In genomic region chr4:143259718-143260349, GRCm38 (mm10) we compare ENCODE assay signal across 10 mouse cellular contexts. TPM values are rescaled to one million over a fixed set of nuclear protein-coding genes. Genes with fewer than 3 reads are reported as not detected.
DNase-seq lines count a peak whose midpoint lies in the region; ATAC-seq lines count a peak whose summit lies in the region.
"Had no signal": no experiment of that assay in that cellular context is flagged by ENCODE, and none has a peak within 500 bp of the region (broad histone marks: within the 10 kb centered on the region; RNA-seq: fewer than 3 reads in every experiment).

No protein-coding gene starts in this region.

- 28% methylated on average over 8 of the region's 8 CpGs for WGBS in liver, embryonic 12.5 days (ENCODE audit: insufficient replicate concordance)
- WGBS in embryonic facial prominence, embryonic 14.5 days: 50% methylated on average over 6 of the region's 8 CpGs
- 22% methylated on average over 8 of the region's 8 CpGs for WGBS in liver, embryonic 13.5 days (ENCODE audit: insufficient replicate concordance)

- no peak for DNase-seq in liver
- peak; percentile 44 for DNase-seq in embryonic facial prominence, embryonic 14.5 days (ENCODE audit: low spot score)
- DNase-seq in liver, embryonic 13.5 days: no peak
- DNase-seq in retina, postnatal 1 day: peak; percentile 27
- DNase-seq in layer of hippocampus, postnatal 10 days (ENCODE audit: low spot score in 2 of 2): no peak
- DNase-seq in left cerebral cortex, adult 11 months (ENCODE audit: low spot score): no peak
- DNase-seq: adrenal gland, adult 2 months; thymus, adult 2 months had no signal

- 0 out of 2 replicates have a peak overlapping the region, but pooled peaks have one; percentile 20 for H3K27ac ChIP-seq in liver, embryonic 12.5 days
- no peak overlapping the region for H3K27ac ChIP-seq in embryonic facial prominence, embryonic 14.5 days (replicated peaks; ENCODE audit: low read depth, low read length)
- H3K27ac ChIP-seq in liver, embryonic 13.5 days: no peak overlapping the region
- H3K27ac ChIP-seq: left cerebral cortex, adult 2 months had no signal

- ATAC-seq in liver, embryonic 12.5 days: peak; percentile 64; the same call in 1 of the 2 replicates
- ATAC-seq in embryonic facial prominence, embryonic 14.5 days (ENCODE audit: low read depth): peak; percentile 27; the same call in 1 of the 2 replicates
- ATAC-seq in liver, embryonic 13.5 days (ENCODE audit: low read depth): peak; percentile 59

- H3K36me3 ChIP-seq in liver, embryonic 12.5 days: no peaks in the 10 kb centered on the region
- no peaks in the 10 kb centered on the region for H3K36me3 ChIP-seq in embryonic facial prominence, embryonic 14.5 days (ENCODE audit: control insufficient read depth, insufficient read depth, low read length)
- H3K36me3 ChIP-seq in liver, embryonic 13.5 days: no peaks in the 10 kb centered on the region

- H3K4me2 ChIP-seq in liver, embryonic 12.5 days: peak overlapping the region; percentile 28
- H3K4me2 ChIP-seq in embryonic facial prominence, embryonic 14.5 days (ENCODE audit: low read depth, low read length): no peak overlapping the region
- no peak overlapping the region for H3K4me2 ChIP-seq in liver, embryonic 13.5 days

- no peak overlapping the region for H3K9ac ChIP-seq in liver, embryonic 12.5 days
- no peak overlapping the region for H3K9ac ChIP-seq in embryonic facial prominence, embryonic 14.5 days (ENCODE audit: low read depth, low read length)
- H3K9ac ChIP-seq in liver, embryonic 13.5 days: no peak overlapping the region

- H3K9me3 ChIP-seq in liver, embryonic 12.5 days (replicated peaks): no peaks in the 10 kb centered on the region
- H3K9me3 ChIP-seq in embryonic facial prominence, embryonic 14.5 days (ENCODE audit: control insufficient read depth, low read length): no peaks in the 10 kb centered on the region
- no peaks in the 10 kb centered on the region for H3K9me3 ChIP-seq in liver, embryonic 13.5 days (replicated peaks)

- no peak overlapping the region for H3K4me3 ChIP-seq in liver, embryonic 12.5 days
- no peak overlapping the region for H3K4me3 ChIP-seq in embryonic facial prominence, embryonic 14.5 days (ENCODE audit: low read depth, low read length)
- H3K4me3 ChIP-seq in liver, embryonic 13.5 days (replicated peaks): no peak overlapping the region
- H3K4me3 ChIP-seq: left cerebral cortex, adult 2 months had no signal

- peaks cover 28% of the 10 kb centered on the region for H3K4me1 ChIP-seq in liver, embryonic 12.5 days
- H3K4me1 ChIP-seq in embryonic facial prominence, embryonic 14.5 days (ENCODE audit: control insufficient read depth, insufficient read depth, low read length): peaks cover 12% of the 10 kb centered on the region
- peaks cover 14% of the 10 kb centered on the region for H3K4me1 ChIP-seq in liver, embryonic 13.5 days (replicated peaks)

- no peaks in the 10 kb centered on the region for H3K27me3 ChIP-seq in liver, embryonic 12.5 days (replicated peaks)
- no peaks in the 10 kb centered on the region for H3K27me3 ChIP-seq in embryonic facial prominence, embryonic 14.5 days (replicated peaks; ENCODE audit: control insufficient read depth, insufficient read depth, low read length)
- no peaks in the 10 kb centered on the region for H3K27me3 ChIP-seq in liver, embryonic 13.5 days

RNA-seq across cellular contexts. Expression of gene Pdpn, which starts 39.5 kb away (rescaled TPM):
- polyA plus RNA-seq in liver, embryonic 12.5 days (2016; fragmentation: Nextera tagmentation; extraction: Ambion mirVana): 1.7 and 2.5 TPM in 2 replicates
- 67.1 and 70.2 TPM in 2 replicates for polyA plus RNA-seq in embryonic facial prominence, embryonic 14.5 days (2014; fragmentation: Nextera tagmentation; extraction: Ambion mirVana)
- 1.4 and 1.6 TPM in 2 replicates for polyA plus RNA-seq in liver, embryonic 13.5 days (2015; fragmentation: Nextera tagmentation; extraction: Ambion mirVana)
- total RNA-seq in layer of hippocampus, postnatal 10 days (2021): 10 to 100 TPM; 16.0 to 18.3 TPM

RNA-seq across cellular contexts. Expression of gene Prdm2, which starts 47.0 kb away (rescaled TPM):
- polyA plus RNA-seq in liver, embryonic 12.5 days (2016; fragmentation: Nextera tagmentation; extraction: Ambion mirVana): 5.2 and 6.2 TPM in 2 replicates
- polyA plus RNA-seq in embryonic facial prominence, embryonic 14.5 days (2014; fragmentation: Nextera tagmentation; extraction: Ambion mirVana): 11.5 and 11.6 TPM in 2 replicates
- polyA plus RNA-seq in liver, embryonic 13.5 days (2015; fragmentation: Nextera tagmentation; extraction: Ambion mirVana): 2.9 and 4.7 TPM in 2 replicates
- 10 to 100 TPM; 29.6 to 31.2 TPM for total RNA-seq in layer of hippocampus, postnatal 10 days (2021)

Comparison
In these comparisons a context has a peak if more than half of its experiments do, and no peak if none do; other contexts are left out.
1. DNase-seq: peak in embryonic facial prominence, embryonic 14.5 days (single experiment) and retina, postnatal 1 day (single experiment); none in liver (single experiment), liver, embryonic 13.5 days (single experiment), layer of hippocampus, postnatal 10 days (0 of 2) and left cerebral cortex, adult 11 months (single experiment).
2. RNA of gene Pdpn, which starts 39.5 kb away (polyA plus RNA-seq): 67.1 to 70.2 TPM in embryonic facial prominence, embryonic 14.5 days; 1.7 to 2.5 TPM in liver, embryonic 12.5 days and 1.4 to 1.6 TPM in liver, embryonic 13.5 days; every median in the first group is over 10 times any median in the second.
3. Peak in every context shown above with its lines, with median percentiles within 50 percentile points of each other: ATAC-seq.